Mouse (Mus musculus): ENCODE data around the gene Gm15080. TPM values are rescaled to one million over a fixed set of nuclear protein-coding genes. Genes with fewer than 3 reads are reported as not detected.
"Not testable (repeated sequence)": the region's sequence is repeated elsewhere in the genome, so short reads cannot be mapped to it uniquely, and the experiment has no call there.

Gene Gm15080
- polyA plus RNA-seq (2015; fragmentation: Nextera tagmentation; extraction: Ambion mirVana) = not detected in 2 replicates

DNA sequence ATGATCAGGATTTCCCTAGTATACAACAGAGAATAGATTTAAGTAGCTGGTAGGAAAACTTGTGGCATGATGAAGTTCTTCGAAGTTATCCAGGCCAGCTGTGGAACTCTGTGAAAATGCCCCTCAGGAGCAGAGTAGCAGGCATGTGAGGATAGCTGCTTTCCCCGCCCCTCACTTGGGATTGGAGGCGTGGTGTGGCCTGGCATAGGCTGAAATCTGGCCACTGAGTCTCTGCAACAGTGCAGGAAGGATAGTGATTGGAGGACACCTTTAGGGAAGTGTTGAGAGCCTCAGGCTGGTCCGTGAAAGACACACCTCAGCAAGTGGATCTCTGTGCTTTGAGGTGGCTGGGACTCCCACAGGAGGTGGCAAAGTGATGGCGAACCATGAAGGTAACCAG lies at the start of gene Gm15080:
Gene Gm15080, plus strand, starts transcription at position 301 of the 400 bp plus-strand sequence.
- 100% methylated on average over 2 of the region's 5 CpGs for WGBS
- not testable (repeated sequence) for H3K4me1 ChIP-seq; H3K4me2 ChIP-seq (replicated peaks); H3K9ac ChIP-seq (replicated peaks); H3K27me3 ChIP-seq; ATAC-seq (replicated peaks); H3K4me3 ChIP-seq; H3K9me3 ChIP-seq; H3K36me3 ChIP-seq; H3K27ac ChIP-seq (replicated peaks)

Other genes starting within 250 kb of the Gm15080 start
- gene Gm15128, start 227.0 kb upstream of the Gm15080 start, polyA plus RNA-seq (2015; fragmentation: Nextera tagmentation; extraction: Ambion mirVana) = not detected in 2 replicates
- not detected in 2 replicates for gene Gm15107, start 187.7 kb downstream of the Gm15080 start, polyA plus RNA-seq (2015; fragmentation: Nextera tagmentation; extraction: Ambion mirVana)

Data from forebrain, embryonic 15.5 days (tissue).